Mouse (Mus musculus) spleen, postnatal 10 days (tissue): ENCODE measurements around the gene Drap1.

ENCODE experiments used
- DNase-seq, 2 experiments: peaks; one replicate each; pipeline ENCODE4 v3.0.0; 2021 to 2022; ENCODE audit warnings: low spot score in 2 of 2

Drap1 gene

DNA sequence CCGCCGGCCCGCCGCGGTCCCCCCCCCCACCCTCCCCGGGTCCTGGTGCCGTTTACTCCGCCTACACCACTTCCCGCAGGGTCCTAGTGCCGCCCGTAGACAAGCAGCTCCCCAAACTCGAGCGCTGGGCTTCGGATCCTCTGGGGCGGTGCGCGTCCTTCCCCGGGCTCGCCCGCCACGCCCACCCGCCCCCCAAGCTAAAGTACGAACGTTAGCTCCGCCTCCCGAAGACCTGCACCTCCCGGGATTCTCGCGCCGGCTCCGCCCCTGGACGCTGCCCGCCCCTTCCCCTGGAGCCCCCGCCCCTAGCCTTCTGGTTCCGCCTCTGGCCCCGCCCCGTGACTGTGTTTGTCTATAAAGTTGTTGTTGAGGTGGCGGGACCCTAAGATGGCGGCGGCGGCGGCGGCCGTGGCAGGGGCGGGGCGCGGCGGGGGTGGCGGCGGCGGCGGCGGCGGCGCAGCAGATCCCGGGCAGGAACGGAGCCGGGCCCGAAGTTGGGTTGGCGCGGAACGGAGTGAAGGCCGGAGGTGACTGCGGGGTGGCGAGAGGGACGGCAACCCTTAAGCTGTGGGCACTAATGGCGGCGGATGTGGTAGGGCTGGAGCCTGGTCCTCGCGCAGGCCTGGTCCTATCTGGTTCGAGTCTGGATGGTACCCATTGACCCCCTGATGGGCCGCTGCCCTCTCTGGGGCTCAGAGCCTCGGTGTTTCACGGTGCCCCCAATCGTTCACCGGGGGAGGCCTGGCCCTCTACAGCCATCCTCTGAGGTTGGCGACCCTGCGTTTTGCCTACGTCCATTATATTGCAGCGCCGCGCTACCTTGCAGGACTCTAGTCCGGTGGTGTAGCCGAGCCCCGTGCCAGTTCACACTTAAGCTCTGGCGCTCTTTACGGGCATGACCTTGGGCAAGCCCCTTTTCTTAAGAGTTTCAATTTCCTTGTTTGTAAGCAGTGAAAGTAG, at the start of gene Drap1, which contains the start of gene AI837181:
Gene Drap1 (minus strand): TSS at position 198 of the 960 bp plus-strand sequence.
Gene AI837181 (plus strand): TSS at position 363 of the 960 bp plus-strand sequence.
- DNase-seq, result peak; percentile 94 to 98

DNA sequence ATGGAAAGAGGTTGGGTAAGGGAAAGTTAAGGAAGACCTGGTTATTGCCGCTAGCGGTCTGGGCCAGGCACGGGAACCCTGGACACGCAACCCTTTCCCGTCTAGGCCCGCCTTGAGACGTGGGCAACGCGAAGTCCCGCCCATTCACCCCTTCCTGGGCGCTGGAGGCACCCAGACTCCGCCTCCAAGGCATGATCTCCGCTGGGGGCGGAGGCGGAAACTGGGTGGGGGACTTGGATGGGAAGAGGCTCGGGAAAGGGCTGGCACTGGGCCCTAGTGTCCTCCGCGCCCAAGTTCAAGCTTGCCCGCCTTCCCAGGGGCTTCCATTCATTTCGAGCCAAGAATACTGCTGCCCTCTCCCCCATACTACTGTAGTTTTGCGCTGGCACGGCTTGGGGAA, 48.9 kb upstream of the Drap1 start, which contains the start of gene Efemp2:
Gene Efemp2 (plus strand): TSS at position 235 of the 400 bp plus-strand sequence.
- peak in 1 of 2 experiments; percentile 47 for DNase-seq

DNA sequence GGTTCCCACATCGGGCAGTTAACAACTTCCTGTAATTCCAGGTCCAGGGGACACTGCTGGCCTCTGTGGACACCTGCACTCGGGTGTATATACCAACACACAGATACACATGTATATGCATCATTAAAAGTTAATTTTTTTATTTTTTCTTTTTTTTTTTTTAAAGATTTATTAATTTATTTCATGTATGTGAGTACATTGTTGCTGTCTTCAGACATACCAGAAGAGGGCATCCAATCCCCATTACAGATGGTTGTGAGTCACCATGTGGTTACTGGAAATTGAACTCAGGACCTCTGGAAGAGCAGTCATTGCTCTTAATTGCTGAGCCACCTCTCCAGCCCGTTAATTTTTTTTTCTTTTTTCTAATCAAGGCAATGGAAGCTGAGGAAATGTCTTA, 48.1 kb upstream of the Drap1 start:
- no peak for DNase-seq

- no peak for DNase-seq
Measured at GRCm38 (mm10) chr19:5471846-5472245, 47.1 kb upstream of the Drap1 start.

- DNase-seq, result no peak
Measured at GRCm38 (mm10) chr19:5468374-5468773, 43.6 kb upstream of the Drap1 start, which contains the start of gene Ctsw. Gene Ctsw (minus strand): TSS chr19:5468507.

DNA sequence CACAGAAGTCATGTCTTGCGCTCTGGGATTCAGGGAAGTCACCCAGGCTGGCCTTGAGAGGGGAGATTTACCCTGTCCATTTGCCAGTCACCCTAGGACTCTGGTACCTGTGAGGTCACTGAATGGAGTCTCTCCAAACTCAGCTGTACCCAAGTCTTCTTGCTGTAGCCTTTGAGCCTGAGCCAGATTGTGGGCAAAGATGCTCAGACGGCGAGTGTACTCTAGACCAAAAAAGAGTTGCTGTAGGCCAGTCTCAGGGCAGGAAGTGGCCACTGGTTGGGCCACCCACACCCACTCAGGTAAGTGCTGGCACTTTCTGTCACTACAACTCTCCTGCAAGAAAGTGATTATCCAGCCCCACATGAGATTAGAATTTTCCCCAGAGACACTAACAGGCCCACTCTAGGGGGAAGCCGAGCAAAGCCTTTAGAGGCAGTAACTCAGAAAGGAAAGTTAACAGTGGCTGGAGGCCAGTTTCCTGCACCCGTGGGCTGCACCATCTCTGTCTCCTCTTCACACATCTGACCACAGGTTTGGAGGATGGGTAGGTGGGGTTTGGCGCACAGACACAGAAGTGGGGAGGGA, 42.2 kb upstream of the Drap1 start:
- no peak for DNase-seq

GRCm38 (mm10) chr19:5465037-5465436, 40.3 kb upstream of the Drap1 start:
- DNase-seq, result no peak

GRCm38 (mm10) chr19:5463791-5464562, 39.2 kb upstream of the Drap1 start:
- DNase-seq, result peak; percentile 42 to 71

DNA sequence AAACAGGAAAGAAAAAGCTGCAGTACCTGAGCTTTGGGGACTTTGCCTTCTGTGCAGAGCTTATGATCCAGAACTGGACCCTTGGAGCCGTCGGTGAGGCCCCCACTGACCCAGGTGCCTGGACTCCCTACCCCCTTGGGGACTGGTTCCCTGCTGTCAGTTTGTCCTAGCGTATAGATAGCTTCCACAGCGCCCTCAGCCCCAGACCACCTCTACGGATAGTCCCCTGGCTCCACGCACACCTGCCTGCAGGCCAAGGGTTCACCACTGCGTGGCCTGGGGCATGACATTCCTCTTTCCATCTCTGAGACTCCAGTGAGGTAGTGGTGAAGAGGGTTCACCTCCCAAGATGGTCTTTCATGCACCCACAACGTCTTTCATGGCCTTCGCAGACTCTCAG, 38.4 kb upstream of the Drap1 start:
- no peak for DNase-seq

GRCm38 (mm10) chr19:5461411-5461810, 36.6 kb upstream of the Drap1 start:
- no peak for DNase-seq

DNA sequence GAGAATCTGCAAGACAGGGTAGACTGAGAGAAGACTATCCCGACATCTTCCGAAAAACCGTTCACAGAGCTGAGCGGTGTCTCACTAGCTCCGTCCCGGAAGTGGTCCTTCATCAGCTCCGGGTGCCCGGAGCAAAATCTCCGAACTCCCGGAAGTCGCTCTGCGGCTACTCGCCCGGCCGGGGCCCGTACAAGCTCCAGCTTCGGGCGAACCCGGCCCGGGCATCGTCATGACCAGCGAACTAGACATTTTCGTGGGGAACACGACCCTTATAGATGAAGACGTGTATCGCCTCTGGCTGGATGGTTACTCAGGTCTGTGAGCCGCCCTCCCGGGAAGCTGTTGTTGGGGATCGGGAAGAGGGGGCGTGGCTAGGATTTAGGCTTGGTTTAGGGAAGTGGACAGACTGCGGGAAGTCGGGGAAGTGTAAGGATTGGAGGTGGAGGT, 35.7 kb upstream of the Drap1 start, which contains the start of gene Fibp:
Gene Fibp (plus strand): TSS at position 151 of the 447 bp plus-strand sequence.
- peak; percentile 78 to 91 for DNase-seq

- DNase-seq, result no peak
Measured at GRCm38 (mm10) chr19:5459896-5460295, 35.1 kb upstream of the Drap1 start.

GRCm38 (mm10) chr19:5459019-5459418, 34.2 kb upstream of the Drap1 start:
- DNase-seq, result no peak

- DNase-seq, result no peak
Measured at GRCm38 (mm10) chr19:5457746-5458442, 33.1 kb upstream of the Drap1 start, which contains the start of gene Ccdc85b. Gene Ccdc85b (minus strand): TSS chr19:5457894.

- DNase-seq, result peak; percentile 91 to 94
Measured at GRCm38 (mm10) chr19:5456922-5457745, 32.4 kb upstream of the Drap1 start.

DNA sequence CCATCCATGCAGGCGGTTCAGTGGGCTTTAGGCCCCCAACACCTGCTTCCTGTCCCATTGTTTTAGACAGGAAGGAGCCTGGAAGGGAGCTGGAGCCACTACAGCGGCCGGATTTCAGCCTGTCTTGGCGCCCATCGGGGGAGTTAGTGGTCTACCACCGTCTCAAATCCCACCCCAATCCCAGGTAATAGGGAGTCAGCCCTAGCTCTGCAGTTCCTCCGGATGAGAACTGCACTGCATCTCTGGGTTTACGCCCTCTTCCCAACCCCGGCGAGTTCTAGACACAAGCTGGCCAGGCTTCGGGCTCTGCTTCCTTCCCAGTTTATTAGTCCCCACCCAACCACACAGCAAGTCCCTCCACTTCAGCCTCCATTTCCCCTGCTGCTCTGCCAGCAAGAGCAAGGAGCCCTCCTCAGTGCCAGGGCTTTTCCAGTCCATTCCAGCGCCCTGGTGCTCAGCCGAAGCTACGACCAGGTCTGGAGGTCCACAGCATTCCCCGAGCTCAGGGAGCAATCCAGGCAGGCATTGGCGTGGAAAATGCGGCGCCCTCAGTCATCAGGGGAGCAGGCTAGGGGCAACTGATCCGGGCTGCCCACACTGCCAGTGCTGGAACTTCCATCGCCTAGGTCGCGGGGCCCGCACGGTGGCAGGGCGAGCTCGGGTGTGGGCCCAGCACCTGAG, 31.6 kb upstream of the Drap1 start:
- DNase-seq, result no peak

DNA sequence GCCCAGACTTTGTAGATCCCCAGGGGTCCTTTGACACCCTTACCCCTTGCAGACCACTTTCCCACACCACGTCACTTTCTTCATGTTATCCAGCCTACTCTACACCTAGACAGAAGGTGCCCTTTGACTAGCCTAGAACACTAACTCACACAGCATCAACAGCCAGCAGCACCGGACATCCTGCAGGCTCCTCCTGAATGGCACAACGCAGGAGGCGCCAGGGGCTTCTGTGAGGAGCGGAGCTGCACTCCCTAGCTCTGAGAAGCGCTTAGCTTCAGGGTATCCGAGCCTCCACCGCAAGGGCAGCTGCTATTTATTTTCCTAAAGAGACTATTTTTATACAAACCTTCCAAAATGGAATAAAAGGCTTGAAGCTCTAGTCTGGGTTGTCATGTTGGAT, 30.8 kb upstream of the Drap1 start:
- no peak for DNase-seq

DNA sequence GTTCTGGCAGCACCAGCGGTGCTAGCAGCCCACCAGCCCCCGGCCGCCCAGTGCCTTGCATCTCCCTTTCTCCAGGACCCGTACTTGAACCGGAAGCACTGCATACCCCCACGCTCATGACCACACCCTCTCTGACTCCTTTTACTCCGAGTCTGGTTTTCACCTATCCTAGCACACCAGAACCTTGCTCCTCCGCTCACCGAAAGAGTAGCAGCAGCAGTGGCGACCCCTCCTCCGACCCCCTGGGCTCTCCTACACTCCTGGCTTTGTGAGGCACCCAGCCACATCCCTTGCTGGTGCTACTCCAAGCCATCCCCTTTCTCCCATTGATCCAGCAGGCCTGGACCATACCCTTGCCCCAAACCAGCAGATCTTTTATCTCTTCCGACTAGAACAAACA, 30.3 kb upstream of the Drap1 start:
- no peak for DNase-seq

- DNase-seq, result no peak
Measured at GRCm38 (mm10) chr19:5451766-5452165, 27.0 kb upstream of the Drap1 start.

GRCm38 (mm10) chr19:5449673-5450072, 24.9 kb upstream of the Drap1 start:
- no peak for DNase-seq
